Comparison of ENCODE assay signal across 10 mouse cellular contexts in the genomic region with DNA sequence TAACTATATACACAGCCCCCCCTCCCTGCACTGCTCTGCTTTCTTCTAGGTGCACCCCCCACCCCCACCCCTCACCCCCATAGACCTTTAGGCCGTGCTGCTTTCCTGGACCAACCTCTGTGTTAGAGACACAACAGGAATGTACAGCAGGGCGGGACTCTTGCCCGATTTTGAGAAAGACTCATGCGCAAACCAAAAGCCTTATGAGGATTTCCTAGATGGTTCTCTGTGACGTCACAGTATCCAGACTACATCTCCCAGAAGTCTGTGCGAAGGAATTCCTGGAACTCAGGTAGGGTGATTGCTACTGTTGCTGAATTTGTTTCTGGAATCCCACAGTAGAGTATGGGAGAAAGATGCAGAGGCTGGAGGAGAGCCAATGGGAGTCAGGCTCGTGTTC. TPM values are rescaled to one million over a fixed set of nuclear protein-coding genes. Genes with fewer than 3 reads are reported as not detected.
A peak's percentile ranks its signal among the peaks of the same experiment; 100 is the strongest.
DNase-seq lines count a peak whose midpoint lies in the region; ATAC-seq lines count a peak whose summit lies in the region.
"Had no signal": no experiment of that assay in that cellular context is flagged by ENCODE, and none has a peak within 500 bp of the region (broad histone marks: within the 10 kb centered on the region; RNA-seq: fewer than 3 reads in every experiment).

Gene Zfp458 (minus strand): TSS at position 153 of the 400 bp plus-strand sequence.

- WGBS in limb, embryonic 12.5 days = 46% methylated on average over 7 of the region's 7 CpGs

- no peaks in the 10 kb centered on the region for H3K9me3 ChIP-seq in limb, embryonic 12.5 days
- H3K9me3 ChIP-seq: G1E had no signal

- no peaks in the 10 kb centered on the region for H3K4me1 ChIP-seq in limb, embryonic 12.5 days (replicated peaks)

- no peak within 1 kb of the TSS for H3K4me3 ChIP-seq in limb, embryonic 12.5 days (replicated peaks)

- no peaks in the 10 kb centered on the region for H3K36me3 ChIP-seq in limb, embryonic 12.5 days
- H3K36me3 ChIP-seq: G1E had no signal

- no peak within 1 kb of the TSS for H3K9ac ChIP-seq in limb, embryonic 12.5 days (replicated peaks)
- H3K9ac ChIP-seq: liver, embryonic 14.5 days had no signal

- peak; percentile 5 to 39 for DNase-seq in frontal cortex, postnatal 36 days (ENCODE audit: low spot score in 2 of 2)
- no peak for DNase-seq in frontal cortex, postnatal 14 days (ENCODE audit: low spot score in 2 of 2)
- peak; percentile 84 for DNase-seq in ZHBTc4 (ENCODE audit: low read depth, low spot score)
- peak; percentile 17 for DNase-seq in kidney, adult 9 months
- DNase-seq in thymus, postnatal 36 days = no peak
- DNase-seq in B cell, adult 2 months = no peak
- DNase-seq in urinary bladder, postnatal 4 days (ENCODE audit: low spot score in 2 of 2) = no peak

- no peaks in the 10 kb centered on the region for H3K27me3 ChIP-seq in limb, embryonic 12.5 days

- ATAC-seq in limb, embryonic 12.5 days (ENCODE audit: insufficient number of reproducible peaks, insufficient read depth, low FRiP score, low TSS enrichment, low read depth) = no peak

- peak within 1 kb of the TSS; percentile 37 for H3K4me2 ChIP-seq in limb, embryonic 12.5 days

- H3K27ac ChIP-seq in limb, embryonic 12.5 days = no peak within 1 kb of the TSS
- H3K27ac ChIP-seq: liver, embryonic 14.5 days had no signal

RNA-seq across cellular contexts. Expression of gene Zfp458, which starts in this region (rescaled TPM):
- 1.5 and 2.0 TPM in 2 replicates for polyA plus RNA-seq in limb, embryonic 12.5 days (2016; fragmentation: Nextera tagmentation; extraction: Ambion mirVana)

Comparison
In these comparisons a context has a peak if more than half of its experiments do, and no peak if none do; other contexts are left out.
1. DNase-seq: peak in frontal cortex, postnatal 36 days (2 of 2), ZHBTc4 (single experiment) and kidney, adult 9 months (single experiment); none in frontal cortex, postnatal 14 days (0 of 2), thymus, postnatal 36 days (0 of 2), B cell, adult 2 months (0 of 2) and urinary bladder, postnatal 4 days (0 of 2).